Mouse (Mus musculus) neural tube, embryonic 13.5 days (tissue): Measurements from ENCODE around the gene Inpp5d. TPM values are rescaled to one million over a fixed set of nuclear protein-coding genes. Genes with fewer than 3 reads are reported as not detected.
A peak's percentile ranks its signal among the peaks of the same experiment; 100 is the strongest.

Experiments
- ATAC-seq: fragments of 200-750 bp; cut with Nextera tagmentation; 2 replicates; pipeline ENCODE4 v1.8.0; 2017; ENCODE audit warnings: low read depth, mild to moderate bottlenecking, moderate TSS enrichment, moderate library complexity
- H3K27ac ChIP-seq: fragments of 300-500 bp; sonication (generic); replicated peaks from 2 replicates; pipeline ENCODE4 v1.5.1; 2015; ENCODE audit warnings: moderate library complexity, mild to moderate bottlenecking, inconsistent platforms
- H3K27me3 ChIP-seq: fragments of 300-500 bp; sonication (generic); 2 replicates; pipeline ENCODE4 v1.6.1; 2015; ENCODE audit warnings: mild to moderate bottlenecking, inconsistent platforms
- H3K36me3 ChIP-seq: fragments of 300-500 bp; sonication (generic); 2 replicates; pipeline ENCODE4 v1.6.1; 2015; ENCODE audit warnings: mild to moderate bottlenecking, inconsistent platforms
- H3K4me1 ChIP-seq: fragments of 300-500 bp; sonication (generic); replicated peaks from 2 replicates; pipeline ENCODE4 v1.6.1; 2015; ENCODE audit warnings: inconsistent platforms
- H3K4me2 ChIP-seq: fragments of 300-500 bp; sonication (generic); 2 replicates; pipeline ENCODE4 v1.6.1; 2015; ENCODE audit warnings: inconsistent platforms, mild to moderate bottlenecking, moderate library complexity
- H3K4me3 ChIP-seq: fragments of 300-500 bp; sonication (generic); 2 replicates; pipeline ENCODE4 v1.5.1; 2015; ENCODE audit warnings: mild to moderate bottlenecking, inconsistent platforms
- H3K9ac ChIP-seq: fragments of 300-500 bp; sonication (generic); 2 replicates; pipeline ENCODE4 v1.6.1; 2015; ENCODE audit warnings: moderate library complexity, mild to moderate bottlenecking, inconsistent platforms
- H3K9me3 ChIP-seq: fragments of 300-500 bp; sonication (generic); 2 replicates; pipeline ENCODE4 v1.6.1; 2016; ENCODE audit warnings: inconsistent platforms
- WGBS: fragments of 180-500 bp; shearing (Covaris S2); methylation state at CpG from one replicate; pipeline ENCODE4 v1.1.7; 2015; 5-methylcytosine and 5-hydroxymethylcytosine counted together
- polyA plus RNA-seq: library from polyadenylated mRNA; unstranded; fragments of >200 nt; fragmentation: Nextera tagmentation; extraction: Ambion mirVana; gene quantifications from 2 replicates; pipeline ENCODE4 v1.2.1, GENCODE M21; 2015

Inpp5d gene
- 3.6 and 7.0 TPM in 2 replicates for polyA plus RNA-seq

- Histone ChIP-seq H3K36me3 (no peaks in the 10 kb centered on the region), H3K9me3 (no peaks in the 10 kb centered on the region), H3K27me3 (no peaks in the 10 kb centered on the region), H3K4me3 (peak within 1 kb of the TSS; percentile 13), H3K4me1 (no peaks in the 10 kb centered on the region), H3K27ac (0 out of 2 replicates have a peak within 1 kb of the TSS, but pooled peaks have one; percentile 29), H3K4me2 (peak within 1 kb of the TSS; percentile 13; the same call in 1 of the 2 replicates), H3K9ac (no peak within 1 kb of the TSS)
- WGBS: 84% methylated on average over 12 of the region's 12 CpGs
- ATAC-seq: no peak
Observed at GRCm38 (mm10) chr1:87620211-87620668, at the start of gene Inpp5d. TSS of gene Inpp5d (plus strand) at chr1:87620312.

GRCm38 (mm10) chr1:87573261-87573660 lies 46.9 kb upstream of the Inpp5d start:
- ATAC-seq: no peak
- 82% methylated on average over 5 of the region's 5 CpGs for WGBS
- no peak overlapping the region for H3K27ac ChIP-seq
- H3K4me1 ChIP-seq: peaks cover 22% of the 10 kb centered on the region
- H3K27me3 ChIP-seq: peaks cover 5% of the 10 kb centered on the region; the same call in 1 of the 2 replicates
- no peak overlapping the region for H3K4me2 ChIP-seq
- no peaks in the 10 kb centered on the region for H3K36me3 ChIP-seq
- no peak overlapping the region for H3K4me3 ChIP-seq
- no peak overlapping the region for H3K9ac ChIP-seq
- peaks cover 5% of the 10 kb centered on the region; the same call in 1 of the 2 replicates for H3K9me3 ChIP-seq

- H3K4me1 ChIP-seq: peaks cover 22% of the 10 kb centered on the region
- peaks cover 5% of the 10 kb centered on the region; the same call in 1 of the 2 replicates for H3K27me3 ChIP-seq
- WGBS: 73% methylated on average over 6 of the region's 6 CpGs
- no peaks in the 10 kb centered on the region for H3K36me3 ChIP-seq
- H3K9ac ChIP-seq: no peak within 1 kb of the TSS
- no peak within 1 kb of the TSS for H3K4me2 ChIP-seq
- H3K27ac ChIP-seq: peak within 1 kb of the TSS; percentile 74
- no peak within 1 kb of the TSS for H3K4me3 ChIP-seq
- ATAC-seq: peak; percentile 37; the same call in 1 of the 2 replicates
- H3K9me3 ChIP-seq: peaks cover 5% of the 10 kb centered on the region; the same call in 1 of the 2 replicates
Observed at GRCm38 (mm10) chr1:87573800-87574215, 46.3 kb upstream of the Inpp5d start, which contains the start of gene Ngef. TSS of gene Ngef (minus strand) at chr1:87573870.

GRCm38 (mm10) chr1:87574353-87574752 lies 45.8 kb upstream of the Inpp5d start:
- Histone ChIP-seq H3K4me1 (peaks cover 22% of the 10 kb centered on the region), H3K36me3 (no peaks in the 10 kb centered on the region), H3K27ac (peak overlapping the region; percentile 74), H3K4me2 (no peak overlapping the region), H3K9ac (no peak overlapping the region), H3K4me3 (no peak overlapping the region), H3K9me3 (peaks cover 5% of the 10 kb centered on the region; the same call in 1 of the 2 replicates), H3K27me3 (peaks cover 5% of the 10 kb centered on the region; the same call in 1 of the 2 replicates)
- ATAC-seq: peak; percentile 91
- WGBS: 21% methylated on average over 6 of the region's 6 CpGs

GRCm38 (mm10) chr1:87574785-87575184 lies 45.3 kb upstream of the Inpp5d start:
- Histone ChIP-seq H3K4me3 (no peak overlapping the region), H3K9me3 (peaks cover 5% of the 10 kb centered on the region; the same call in 1 of the 2 replicates), H3K4me2 (no peak overlapping the region), H3K9ac (no peak overlapping the region), H3K27ac (peak overlapping the region; percentile 74), H3K4me1 (peaks cover 22% of the 10 kb centered on the region), H3K36me3 (no peaks in the 10 kb centered on the region), H3K27me3 (peaks cover 5% of the 10 kb centered on the region; the same call in 1 of the 2 replicates)
- 30% methylated on average over 7 of the region's 7 CpGs for WGBS
- ATAC-seq: peak; percentile 91

GRCm38 (mm10) chr1:87578965-87579364 lies 41.1 kb upstream of the Inpp5d start:
- WGBS: 81% methylated on average over 6 of the region's 6 CpGs
- H3K9me3 ChIP-seq: no peaks in the 10 kb centered on the region
- H3K27me3 ChIP-seq: peaks cover 7% of the 10 kb centered on the region
- no peak overlapping the region for H3K9ac ChIP-seq
- no peak for ATAC-seq
- H3K4me1 ChIP-seq: peaks cover 22% of the 10 kb centered on the region
- H3K4me3 ChIP-seq: no peak overlapping the region
- H3K4me2 ChIP-seq: no peak overlapping the region
- H3K27ac ChIP-seq: no peak overlapping the region
- no peaks in the 10 kb centered on the region for H3K36me3 ChIP-seq

- H3K9me3 ChIP-seq: no peaks in the 10 kb centered on the region
- no peaks in the 10 kb centered on the region for H3K36me3 ChIP-seq
- peaks cover 7% of the 10 kb centered on the region for H3K27me3 ChIP-seq
- H3K4me2 ChIP-seq: no peak overlapping the region
- peaks cover 6% of the 10 kb centered on the region for H3K4me1 ChIP-seq
- ATAC-seq: no peak
- no peak overlapping the region for H3K4me3 ChIP-seq
- WGBS: 2% methylated on average over 3 of the region's 3 CpGs
- no peak overlapping the region for H3K27ac ChIP-seq
- H3K9ac ChIP-seq: no peak overlapping the region
Observed at GRCm38 (mm10) chr1:87580824-87581223, 39.3 kb upstream of the Inpp5d start.

GRCm38 (mm10) chr1:87589162-87589561 lies 30.9 kb upstream of the Inpp5d start:
- Histone ChIP-seq H3K4me3 (no peak overlapping the region), H3K27ac (no peak overlapping the region), H3K4me2 (no peak overlapping the region), H3K4me1 (no peaks in the 10 kb centered on the region), H3K27me3 (no peaks in the 10 kb centered on the region), H3K9me3 (no peaks in the 10 kb centered on the region), H3K9ac (no peak overlapping the region), H3K36me3 (no peaks in the 10 kb centered on the region)
- ATAC-seq: no peak
- WGBS: 89% methylated on average over 7 of the region's 7 CpGs

GRCm38 (mm10) chr1:87589980-87590379 lies 30.1 kb upstream of the Inpp5d start:
- no peak overlapping the region for H3K27ac ChIP-seq
- no peak overlapping the region for H3K4me3 ChIP-seq
- no peaks in the 10 kb centered on the region for H3K27me3 ChIP-seq
- no peak overlapping the region for H3K9ac ChIP-seq
- H3K4me2 ChIP-seq: no peak overlapping the region
- no peaks in the 10 kb centered on the region for H3K9me3 ChIP-seq
- no peaks in the 10 kb centered on the region for H3K36me3 ChIP-seq
- ATAC-seq: no peak
- H3K4me1 ChIP-seq: no peaks in the 10 kb centered on the region
- WGBS: 92% methylated on average over 8 of the region's 8 CpGs

- Histone ChIP-seq H3K9me3 (no peaks in the 10 kb centered on the region), H3K27me3 (no peaks in the 10 kb centered on the region)
- WGBS: 65% methylated on average over 3 of the region's 3 CpGs
Observed at GRCm38 (mm10) chr1:87594261-87594660, 25.9 kb upstream of the Inpp5d start.

GRCm38 (mm10) chr1:87594671-87595070 lies 25.4 kb upstream of the Inpp5d start:
- ATAC-seq: no peak
- Histone ChIP-seq H3K4me3 (no peak overlapping the region), H3K9ac (no peak overlapping the region), H3K36me3 (no peaks in the 10 kb centered on the region), H3K27ac (no peak overlapping the region), H3K4me1 (no peaks in the 10 kb centered on the region), H3K4me2 (no peak overlapping the region), H3K27me3 (no peaks in the 10 kb centered on the region), H3K9me3 (no peaks in the 10 kb centered on the region)
- WGBS: 91% methylated on average over 10 of the region's 10 CpGs

More at GRCm38 (mm10) chr1:87594261-87594660, 25.9 kb upstream of the Inpp5d start:
- no peak overlapping the region for H3K4me3 ChIP-seq
- H3K9ac ChIP-seq: no peak overlapping the region
- no peak overlapping the region for H3K4me2 ChIP-seq
- H3K4me1 ChIP-seq: no peaks in the 10 kb centered on the region
- no peak overlapping the region for H3K27ac ChIP-seq
- ATAC-seq: no peak
- no peaks in the 10 kb centered on the region for H3K36me3 ChIP-seq

- H3K27ac ChIP-seq: no peak overlapping the region
- H3K9me3 ChIP-seq: no peaks in the 10 kb centered on the region
- H3K4me2 ChIP-seq: no peak overlapping the region
- H3K9ac ChIP-seq: no peak overlapping the region
- whole genome bisulfite sequencing: 82% methylated on average over 7 of the region's 7 CpGs
- no peaks in the 10 kb centered on the region for H3K36me3 ChIP-seq
- H3K27me3 ChIP-seq: no peaks in the 10 kb centered on the region
- no peaks in the 10 kb centered on the region for H3K4me1 ChIP-seq
- no peak for ATAC-seq
- no peak overlapping the region for H3K4me3 ChIP-seq
Observed at GRCm38 (mm10) chr1:87600533-87600932, 19.6 kb upstream of the Inpp5d start.

GRCm38 (mm10) chr1:87601801-87602200 lies 18.3 kb upstream of the Inpp5d start:
- no peaks in the 10 kb centered on the region for H3K36me3 ChIP-seq
- H3K4me2 ChIP-seq: no peak overlapping the region
- no peak overlapping the region for H3K9ac ChIP-seq
- H3K27ac ChIP-seq: no peak overlapping the region
- H3K4me1 ChIP-seq: no peaks in the 10 kb centered on the region
- H3K4me3 ChIP-seq: no peak overlapping the region
- ATAC-seq: no peak
- H3K9me3 ChIP-seq: no peaks in the 10 kb centered on the region
- H3K27me3 ChIP-seq: no peaks in the 10 kb centered on the region
- 78% methylated on average over 2 of the region's 2 CpGs for WGBS
